30 mouse cellular contexts compared by ENCODE assay signal in the genomic region with DNA sequence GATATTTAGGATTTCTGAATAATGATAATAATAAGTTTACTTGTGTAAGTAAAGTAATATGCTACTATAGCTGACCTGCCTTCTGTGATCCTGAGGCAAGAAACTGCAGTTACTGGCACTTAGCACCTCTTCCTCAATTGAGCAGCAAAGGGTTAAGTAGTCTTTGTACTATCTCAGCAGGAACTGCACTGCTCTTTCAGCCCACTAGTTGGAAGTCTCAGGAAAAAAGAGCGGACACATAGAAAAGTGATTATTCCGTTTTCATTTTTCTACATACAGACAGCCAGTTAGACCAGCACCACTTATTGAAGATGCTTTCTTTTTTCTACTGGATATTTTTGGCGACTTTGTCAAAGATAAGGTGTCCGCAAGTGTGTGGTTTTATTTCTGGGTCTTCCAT. TPM values are rescaled to one million over a fixed set of nuclear protein-coding genes. Genes with fewer than 3 reads are reported as not detected.
"Had no signal": no experiment of that assay in that cellular context is flagged by ENCODE, and none has a peak within 500 bp of the region (broad histone marks: within the 10 kb centered on the region; RNA-seq: fewer than 3 reads in every experiment).

No protein-coding gene starts in this region.

RNA-seq across cellular contexts. Expression of a gene that starts 37.7 kb away (rescaled TPM):
- total RNA-seq: forebrain, postnatal 0 days; gastrocnemius, adult 18-20 months; gastrocnemius, adult 2 months; gastrocnemius, adult 8-10 months; gastrocnemius, postnatal 10 days; gastrocnemius, postnatal 14 days; gastrocnemius, postnatal 25 days; gastrocnemius, postnatal 36 days; gastrocnemius, postnatal 4 days; heart, adult 18-20 months; heart, adult 2 months; heart, adult 8-10 months had no signal
- polyA plus RNA-seq: cortical plate, adult 2 months; embryonic facial prominence, embryonic 10.5 days; embryonic facial prominence, embryonic 11.5 days; embryonic facial prominence, embryonic 12.5 days; embryonic facial prominence, embryonic 13.5 days; embryonic facial prominence, embryonic 14.5 days; erythroblast, embryonic 14.5 days; forebrain, embryonic 10.5 days; forebrain, embryonic 11.5 days; forebrain, embryonic 12.5 days; forebrain, embryonic 13.5 days; forebrain, embryonic 14.5 days; forebrain, embryonic 15.5 days; forebrain, embryonic 16.5 days; forebrain, postnatal 0 days; frontal cortex, adult 2 months; gonadal fat pad, adult 2 months; heart, adult 2 months; heart, embryonic 10.5 days; heart, embryonic 11.5 days had no signal
